29 mouse cellular contexts compared by ENCODE assay signal in genomic region chr8:114421544-114421943, GRCm38 (mm10). TPM values are rescaled to one million over a fixed set of nuclear protein-coding genes. Genes with fewer than 3 reads are reported as not detected.
A peak's percentile ranks its signal among the peaks of the same experiment; 100 is the strongest.
DNase-seq lines count a peak whose midpoint lies in the region.
"Had no signal": no experiment of that assay in that cellular context is flagged by ENCODE, and none has a peak within 500 bp of the region (broad histone marks: within the 10 kb centered on the region; RNA-seq: fewer than 3 reads in every experiment).

No protein-coding gene starts in this region.

- DNase-seq in frontal cortex, adult 2 months (ENCODE audit: extremely low spot score in 1 of 2, low spot score in 1 of 2) = peak; percentile 31 to 65
- no peak for DNase-seq in frontal cortex, postnatal 14 days (ENCODE audit: low spot score in 2 of 2)
- DNase-seq in layer of hippocampus, adult 9-11 months = peak; percentile 57
- no peak for DNase-seq in layer of hippocampus, postnatal 10 days (ENCODE audit: low spot score in 2 of 2)
- DNase-seq in right cerebral cortex, adult 2 months (ENCODE audit: low spot score in 2 of 2) = peak; percentile 49 to 50
- DNase-seq in right cerebral cortex, postnatal 10 days (ENCODE audit: low spot score in 2 of 2) = no peak
- no peak for DNase-seq in lung, postnatal 36 days
- DNase-seq: adrenal gland, postnatal 14 days; cerebellum, adult 8-10 months; cerebellum, postnatal 36 days; embryo, embryonic 11 days; heart, postnatal 4 days; kidney, adult 18-20 months; kidney, postnatal 4 days; liver, postnatal 0 days; thymus, adult 18-20 months; thymus, postnatal 4 days had no signal

RNA-seq across cellular contexts. Expression of gene Clec3a, which starts 3.7 kb away (rescaled TPM):
- polyA plus RNA-seq in frontal cortex, adult 2 months (2012; rRNA removed) = not detected in 2 replicates
- total RNA-seq in layer of hippocampus, postnatal 10 days (2021) = not detected
- total RNA-seq: adrenal gland, postnatal 14 days; gastrocnemius, adult 18-20 months had no signal
- polyA plus RNA-seq: brain, embryonic 14.5 days; embryonic facial prominence, embryonic 13.5 days; forebrain, embryonic 13.5 days; heart, embryonic 15.5 days; hindbrain, embryonic 14.5 days; inflammation-experienced regulatory T-cells, adult 6 months; kidney, embryonic 16.5 days; limb, embryonic 12.5 days; liver, embryonic 11.5 days; liver, postnatal 0 days; lung, postnatal 0 days; midbrain, embryonic 11.5 days had no signal

RNA-seq across cellular contexts. Expression of gene Wwox, which starts 17.9 kb away (rescaled TPM):
- polyA plus RNA-seq in frontal cortex, adult 2 months (2012; rRNA removed) = 16.4 and 17.9 TPM in 2 replicates
- 10 to 100 TPM; 11.4 to 13.4 TPM for total RNA-seq in layer of hippocampus, postnatal 10 days (2021)

Comparison
In these comparisons a context has a peak if more than half of its experiments do, and no peak if none do; other contexts are left out.
1. DNase-seq: peak in frontal cortex, adult 2 months (2 of 2), layer of hippocampus, adult 9-11 months (single experiment) and right cerebral cortex, adult 2 months (2 of 2); none in frontal cortex, postnatal 14 days (0 of 2), layer of hippocampus, postnatal 10 days (0 of 2), right cerebral cortex, postnatal 10 days (0 of 2) and lung, postnatal 36 days (single experiment).